Mouse (Mus musculus) megakaryocyte-erythroid progenitor cell, adult 5-6 weeks (primary cell): ENCODE results near the gene Ifitm2. TPM values are rescaled to one million over a fixed set of nuclear protein-coding genes. Genes with fewer than 3 reads are reported as not detected.
"Not testable (repeated sequence)": the region's sequence is repeated elsewhere in the genome, so short reads cannot be mapped to it uniquely, and the experiment has no call there.

Experiments
- ATAC-seq: replicated peaks from 2 replicates; pipeline ENCODE4 v1.8.0; 2016; ENCODE audit warnings: mild to moderate bottlenecking, inconsistent platforms; ENCODE audit not compliant: severe bottlenecking, poor library complexity, low FRiP score, low TSS enrichment
- total RNA-seq, 2 experiments: library from RNA; stranded (forward) in 1 of 2; stranded (reverse) in 1 of 2; fragments of 200-1000, 215-1000 nt in 1 of 2; fragments of >200 nt in 1 of 2; fragmentation: Nextera tagmentation in 1 of 2; gene quantifications; 2 replicates each; pipeline ENCODE4 v1.2.3; 2014 to 2017

The Ifitm2 gene
- 285 and 292 TPM in 2 replicates for total RNA-seq (2014; fragmentation: Nextera tagmentation)
- 265 and 278 TPM in 2 replicates for total RNA-seq (2017)

DNA sequence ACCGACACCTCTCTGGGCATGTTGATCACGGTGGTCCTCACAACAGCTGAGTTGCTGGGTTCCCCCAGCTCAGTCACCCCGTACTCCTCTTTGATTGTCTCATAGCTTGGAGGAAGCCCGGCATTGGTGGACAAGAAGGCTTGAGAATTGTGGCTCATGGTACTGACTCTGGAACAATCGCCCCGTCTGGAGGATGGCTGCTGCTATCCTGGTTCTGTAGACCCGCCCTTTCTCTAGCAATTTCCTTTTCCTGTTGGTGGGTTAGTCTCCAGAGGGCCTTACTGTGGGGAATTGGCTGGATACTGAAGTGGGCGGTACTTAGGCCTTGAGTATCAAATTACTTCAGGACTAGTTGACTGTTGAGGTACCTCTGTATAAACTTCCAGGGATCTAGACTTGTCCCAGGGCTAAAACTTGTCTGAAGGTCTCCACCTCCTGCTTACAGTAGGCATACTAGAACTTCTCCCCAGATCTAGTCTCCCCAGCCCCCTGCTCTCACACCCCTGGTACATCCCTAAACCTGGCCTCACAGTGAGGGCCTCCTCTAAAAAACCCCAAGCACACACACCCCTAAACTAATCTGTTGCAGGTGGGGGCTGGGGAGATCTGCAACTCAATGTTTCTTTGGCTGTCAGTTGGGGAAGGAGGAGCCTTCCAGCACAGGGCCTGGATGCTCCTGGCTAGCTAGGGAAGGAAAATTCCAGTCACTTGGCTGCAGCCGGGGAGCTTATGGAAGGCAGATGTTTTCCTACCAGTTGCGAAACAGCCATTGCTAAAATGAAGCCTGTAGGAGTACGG is at the start of gene Ifitm2, which contains the start of gene Gm45717:
Ifitm2 (minus strand) TSS at position 230 of the 798 bp plus-strand sequence.
Gm45717 (minus strand) TSS at position 180 of the 798 bp plus-strand sequence.
- peak; percentile 82 for ATAC-seq

DNA sequence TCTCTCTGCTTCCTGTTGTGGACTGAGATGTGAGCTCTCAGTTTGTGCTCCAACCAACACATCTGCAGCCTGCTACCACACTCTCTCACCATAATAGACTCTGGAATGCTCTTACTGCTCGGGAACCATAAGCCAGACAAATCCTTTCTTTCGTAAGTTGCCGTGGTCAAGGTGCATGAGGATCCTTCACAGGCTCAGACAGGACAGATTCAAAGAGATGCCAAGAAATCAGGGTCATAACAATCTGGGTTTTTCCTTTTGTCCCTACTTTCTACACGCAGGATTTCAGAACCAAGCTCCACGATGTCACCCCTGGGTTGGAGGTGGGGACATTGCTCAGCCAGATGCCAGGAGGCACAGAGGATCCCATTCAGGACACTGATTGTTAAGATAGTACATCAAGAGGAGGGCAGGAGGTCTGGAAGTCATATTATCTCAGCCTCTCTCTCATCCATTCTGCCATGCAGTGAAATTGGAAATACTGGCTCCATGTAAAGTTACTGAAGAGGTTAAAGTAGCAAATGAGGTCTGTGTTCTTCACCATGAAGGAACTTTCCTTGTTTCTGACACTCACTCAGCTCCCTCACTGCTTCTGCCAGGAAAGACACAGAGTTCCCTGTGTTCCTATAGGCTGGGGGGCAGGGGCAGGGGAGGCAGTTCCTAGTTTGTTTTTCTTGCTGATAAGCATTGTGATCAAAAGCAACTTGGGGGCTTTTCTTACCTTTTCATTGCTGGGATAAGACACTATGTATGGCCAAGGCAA is 47.6 kb upstream of the Ifitm2 start:
- ATAC-seq = no peak

DNA sequence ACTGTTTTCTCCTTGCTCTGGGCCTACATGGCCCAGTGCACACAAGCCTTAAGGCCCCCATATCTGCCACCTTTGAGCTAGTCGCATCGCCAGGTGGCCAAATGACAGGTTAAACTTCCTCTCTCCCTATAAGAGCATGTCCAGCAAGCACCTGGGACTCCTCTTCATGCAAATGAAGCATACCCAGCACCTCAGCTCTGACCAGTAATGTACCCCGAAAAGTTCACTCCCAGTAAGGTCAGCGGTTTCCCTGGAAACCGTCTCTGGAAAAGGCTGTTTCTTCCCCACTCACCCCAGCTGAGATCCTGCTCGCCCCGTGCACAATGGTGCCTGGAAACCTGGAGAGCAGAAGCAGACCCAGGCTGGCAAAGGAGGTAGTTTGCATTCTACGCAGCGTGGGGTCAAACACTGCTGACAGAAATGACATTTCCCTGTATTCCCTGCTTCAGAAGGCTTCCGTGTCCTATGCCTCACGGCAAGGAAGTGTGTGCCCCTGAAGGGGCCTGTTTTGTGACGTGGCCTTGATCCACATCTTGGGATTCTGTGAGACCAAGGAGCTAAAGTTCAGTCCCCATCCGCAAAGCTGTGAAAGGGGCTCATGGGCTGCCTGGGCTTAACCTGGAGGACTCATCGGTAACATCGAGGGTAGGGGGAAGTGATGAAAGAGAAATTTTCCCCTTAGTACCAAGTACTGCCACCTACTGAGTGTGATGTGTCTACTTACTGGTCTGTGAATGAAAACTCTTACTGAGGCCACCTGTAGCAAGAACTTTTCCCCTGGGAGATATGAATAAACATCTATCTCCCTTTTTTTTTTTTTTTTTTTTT is 45.3 kb upstream of the Ifitm2 start:
- no peak for ATAC-seq

DNA sequence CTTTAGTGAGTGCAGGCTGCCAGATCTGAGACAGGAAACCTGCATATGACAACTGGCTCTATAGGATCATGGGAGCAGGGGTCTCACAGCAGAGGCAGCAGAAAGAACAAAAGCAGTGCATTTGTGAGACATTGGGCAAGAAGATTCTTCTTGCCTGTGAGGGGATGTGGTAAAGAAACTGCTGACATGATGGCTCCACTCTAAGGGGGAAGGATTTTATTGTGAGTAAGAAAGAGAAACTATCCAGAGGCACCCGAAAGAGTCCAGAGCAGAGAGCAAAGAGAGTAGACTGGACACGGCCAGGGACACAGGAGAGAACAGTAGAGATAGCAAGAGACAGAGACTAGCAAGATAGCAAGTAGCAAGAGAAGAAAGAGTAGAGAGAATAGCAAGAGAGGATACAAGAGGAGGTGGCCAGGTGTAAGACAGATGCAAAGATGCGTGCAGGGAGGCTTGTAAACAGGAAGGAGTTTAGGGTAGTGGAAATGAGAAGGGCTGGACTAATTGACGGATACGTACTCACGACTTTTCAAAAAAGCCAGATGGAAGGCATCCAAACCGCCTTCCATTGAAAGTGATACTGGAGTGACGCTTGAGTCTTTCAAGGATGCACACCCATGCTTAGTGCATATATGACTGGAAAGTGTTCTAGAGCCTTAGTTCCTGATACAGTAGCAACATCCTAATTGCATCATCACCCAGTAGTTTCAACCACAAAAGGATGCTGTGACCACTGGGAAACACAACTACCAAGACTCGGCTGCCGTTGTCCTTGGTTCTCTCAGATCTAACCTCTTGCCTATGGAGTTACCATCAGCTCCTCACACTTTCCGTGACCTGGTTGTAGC is 43.3 kb upstream of the Ifitm2 start:
- no peak; the same call in 1 of the 2 replicates for ATAC-seq

DNA sequence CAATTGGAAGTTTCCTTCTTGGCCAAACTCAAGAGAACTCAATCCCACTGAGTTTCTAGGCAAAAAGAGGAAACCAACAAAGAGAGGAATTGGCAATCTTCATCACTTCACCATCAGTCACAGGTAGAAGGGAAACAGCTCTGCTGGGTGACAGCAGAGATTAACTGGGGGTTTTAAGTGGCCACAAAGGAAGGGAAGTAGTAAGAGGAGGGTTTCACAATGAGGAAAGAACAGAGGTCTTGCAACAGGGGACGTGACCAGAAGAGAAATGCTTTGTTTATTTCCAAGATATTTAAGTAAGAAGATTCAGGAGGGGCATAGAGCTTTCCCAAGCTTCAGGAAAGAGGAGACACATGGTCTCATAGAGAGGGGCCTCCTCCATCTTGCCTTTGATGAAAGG is 42.0 kb upstream of the Ifitm2 start:
- no peak for ATAC-seq

DNA sequence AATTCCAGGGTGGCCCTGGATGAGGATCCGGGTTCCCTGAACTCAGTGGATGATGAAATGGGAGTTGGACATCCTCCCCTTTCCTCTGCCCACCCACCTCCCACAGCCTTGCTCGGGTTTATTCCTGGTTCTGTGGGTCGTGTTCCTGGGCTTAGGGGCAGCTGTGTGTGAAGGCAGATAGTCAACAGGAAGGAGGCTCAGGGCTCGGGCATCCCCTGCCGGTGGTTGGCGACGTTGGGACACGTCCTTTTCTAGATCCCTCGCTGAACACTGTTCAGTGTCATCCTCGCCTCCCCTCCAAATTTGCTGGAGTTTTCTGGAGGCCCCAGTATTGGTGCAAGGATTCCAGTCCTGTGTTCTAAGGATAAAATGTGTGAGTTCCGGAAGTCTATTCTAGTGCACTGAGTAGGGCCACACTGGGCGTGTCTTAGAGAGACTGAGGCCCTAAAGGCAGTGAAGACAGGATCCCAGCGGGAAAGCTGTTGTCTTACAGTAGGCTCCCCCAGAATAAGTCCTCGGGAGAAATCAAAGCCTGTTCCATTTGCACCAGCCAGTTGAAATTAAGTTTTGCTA is 35.4 kb upstream of the Ifitm2 start:
- peak; percentile 74 for ATAC-seq

DNA sequence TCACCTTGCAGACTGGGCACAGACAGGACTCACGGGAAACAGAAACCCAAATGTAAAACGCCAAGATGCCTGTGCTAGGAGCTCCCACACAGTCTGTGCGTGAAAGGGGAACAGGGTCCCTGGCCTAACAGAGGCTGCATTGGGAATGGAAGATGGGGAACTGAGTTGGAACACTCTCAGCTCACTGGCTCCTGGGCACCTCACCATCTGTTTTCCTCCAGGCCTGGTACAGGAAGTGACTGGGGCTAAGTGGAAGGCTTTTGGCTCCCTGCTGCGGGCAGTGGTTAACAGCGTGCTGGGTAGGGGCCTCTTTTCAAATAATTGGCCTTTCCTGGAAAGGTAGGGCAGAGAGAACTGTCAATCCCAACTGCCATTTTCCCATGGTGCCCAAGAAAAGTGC is 34.8 kb upstream of the Ifitm2 start:
- ATAC-seq = peak; percentile 26; the same call in 1 of the 2 replicates

DNA sequence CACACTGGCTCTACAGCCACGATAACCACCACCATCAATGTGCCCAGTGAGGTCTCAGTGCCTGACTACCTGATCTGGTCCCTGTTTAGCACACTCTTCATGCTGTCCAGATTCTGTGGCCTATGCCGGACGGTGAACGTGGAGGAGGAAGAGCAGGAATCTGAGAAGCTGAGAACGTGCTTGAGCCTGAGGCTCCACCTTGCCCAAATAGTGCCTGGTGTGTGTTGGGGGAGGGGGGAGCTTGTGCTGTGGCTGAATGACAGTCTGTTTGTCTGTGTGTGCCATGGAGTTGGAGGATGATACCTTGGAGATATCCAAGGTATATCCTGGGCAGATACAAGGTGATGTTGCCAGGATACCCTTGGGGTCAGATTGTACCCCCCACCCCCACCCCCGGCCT is 34.4 kb upstream of the Ifitm2 start:
- ATAC-seq = 0 out of 2 replicates have a peak, but pooled peaks have one; percentile 4

DNA sequence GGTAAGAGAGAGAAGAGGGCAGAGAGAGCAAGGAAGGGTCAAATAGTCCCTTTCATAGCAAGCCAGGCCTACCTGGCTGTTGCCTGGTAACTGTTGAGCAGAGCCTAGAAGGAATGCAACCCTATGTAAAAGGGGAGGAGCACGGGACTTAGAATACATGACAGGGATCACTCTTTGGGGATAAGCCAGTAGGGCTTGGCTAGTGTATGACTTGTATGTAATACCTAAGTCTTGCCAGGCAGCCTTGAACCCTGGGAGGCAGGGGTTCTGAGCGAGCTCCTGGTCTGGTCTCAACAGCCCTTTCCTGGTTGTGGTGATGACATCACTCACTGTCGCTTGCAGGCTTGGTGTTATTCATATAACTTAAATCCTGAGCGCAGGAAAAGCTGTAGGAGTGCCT is 33.2 kb upstream of the Ifitm2 start:
- ATAC-seq = no peak

DNA sequence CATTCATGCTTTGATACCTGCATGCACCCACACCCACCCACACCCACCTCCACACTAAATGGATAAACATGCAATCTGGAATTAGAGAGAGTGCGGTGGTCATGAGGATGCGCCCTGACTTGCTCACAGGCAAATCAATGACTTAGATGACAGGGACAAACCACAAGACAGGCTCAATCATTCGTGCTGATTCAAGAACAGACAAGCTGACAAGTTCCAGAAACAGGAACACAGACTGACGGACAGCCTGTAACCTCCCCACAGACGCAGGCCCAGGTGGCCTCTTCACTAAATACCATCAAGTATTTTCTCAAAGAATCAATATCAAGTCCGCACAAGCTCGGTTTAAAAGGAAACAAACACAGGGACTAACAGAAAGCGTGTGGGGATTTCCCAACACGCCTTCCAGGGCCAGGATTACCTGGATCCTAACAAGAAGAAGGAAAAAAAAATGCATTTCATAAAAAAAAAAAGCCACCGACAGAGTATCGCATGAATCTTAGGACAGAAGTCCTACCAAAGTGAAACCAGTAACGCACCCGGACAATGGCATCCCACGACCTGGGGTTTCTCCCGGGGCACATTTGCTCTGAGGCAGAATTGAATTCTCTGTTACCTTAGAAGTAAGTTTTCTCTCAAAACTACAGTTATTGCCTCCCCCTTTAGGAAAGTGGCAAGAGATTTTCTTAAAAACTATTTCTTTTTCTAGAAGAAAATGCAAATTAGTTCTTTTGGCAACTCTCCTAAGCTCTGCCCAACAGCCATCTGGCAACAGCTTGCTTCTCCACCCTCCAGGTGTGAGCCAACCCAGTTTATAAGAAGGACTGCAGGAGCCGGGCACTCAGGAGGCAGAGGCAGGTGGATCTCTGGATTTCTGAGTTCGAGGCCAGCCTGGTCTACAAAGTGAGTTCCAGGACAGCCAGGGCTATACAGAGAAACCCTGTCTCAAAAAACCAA is 31.7 kb upstream of the Ifitm2 start:
- no peak for ATAC-seq

DNA sequence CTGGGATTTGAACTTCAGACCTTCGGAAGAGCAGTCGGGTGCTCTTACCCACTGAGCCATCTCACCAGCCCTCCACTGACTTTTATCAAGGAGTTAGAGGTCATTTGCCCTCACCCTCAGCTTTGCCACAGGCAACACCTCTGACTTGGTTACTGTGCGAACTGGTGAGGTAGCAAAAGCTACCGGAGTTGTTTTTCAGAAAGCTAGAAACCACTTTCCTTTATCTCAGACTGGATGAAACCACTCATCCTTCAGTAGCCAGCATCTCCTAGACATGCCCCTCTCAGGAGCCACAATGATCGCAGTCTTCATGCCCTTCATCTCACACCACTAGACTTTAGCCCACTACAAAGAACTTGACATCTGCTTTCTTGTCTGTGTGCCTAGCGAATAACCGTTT is 27.2 kb upstream of the Ifitm2 start:
- ATAC-seq = no peak

DNA sequence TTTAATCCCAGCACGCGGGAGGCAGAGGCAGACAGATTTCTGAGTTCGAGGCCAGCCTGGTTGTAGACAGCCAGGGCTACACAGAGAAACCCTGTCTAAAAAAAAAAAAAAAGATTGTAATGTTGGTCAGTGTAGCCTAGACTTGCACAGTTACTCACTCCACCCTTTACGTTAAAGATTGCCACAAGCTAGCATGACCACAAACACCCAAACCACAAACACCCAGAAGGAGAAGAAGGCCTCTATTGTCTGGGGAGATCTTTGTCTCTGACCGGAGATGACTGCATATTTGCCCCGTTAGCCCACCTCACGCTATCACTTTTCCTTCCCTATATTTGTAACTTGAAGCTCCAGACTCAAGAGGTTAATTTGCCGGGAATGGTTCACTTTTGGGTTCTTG is 25.9 kb upstream of the Ifitm2 start:
- peak; percentile 73 for ATAC-seq

DNA sequence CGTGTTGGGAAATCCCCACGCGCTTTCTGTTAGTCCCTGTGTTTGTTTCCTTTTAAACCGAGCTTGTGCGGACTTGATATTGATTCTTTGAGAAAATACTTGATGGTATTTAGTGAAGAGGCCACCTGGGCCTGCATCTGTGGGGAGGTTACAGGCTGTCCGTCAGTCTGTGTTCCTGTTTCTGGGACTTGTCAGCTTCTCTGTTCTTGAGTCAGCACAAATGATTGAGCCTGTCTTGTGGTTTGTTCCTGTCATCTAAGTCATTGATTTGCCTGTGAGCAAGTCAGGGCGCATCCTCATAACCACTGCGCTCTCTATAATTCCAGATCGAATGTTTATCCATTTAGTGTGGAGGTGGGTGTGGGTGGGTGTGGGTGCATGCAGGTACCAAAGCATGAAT is 20.9 kb upstream of the Ifitm2 start:
- ATAC-seq = not testable (repeated sequence)

DNA sequence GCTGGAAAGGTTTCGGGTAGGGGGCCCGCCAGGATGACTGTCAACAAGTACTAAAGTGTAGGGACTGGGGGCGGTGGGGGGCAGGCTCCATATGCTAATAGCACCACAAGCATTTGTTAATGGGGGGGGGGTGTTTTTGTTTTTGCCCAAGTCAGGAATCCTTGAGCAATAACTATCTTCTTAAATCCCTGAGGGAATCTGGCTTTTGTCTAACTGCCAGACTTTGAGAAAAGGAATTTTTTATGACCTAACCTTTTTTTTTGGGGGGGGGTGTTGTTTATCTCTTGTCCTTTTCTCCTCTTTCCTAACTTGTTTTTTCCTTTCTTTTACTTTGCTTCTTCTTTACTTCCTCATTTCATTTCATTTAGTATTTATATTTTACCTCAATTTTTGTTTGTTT is 19.7 kb upstream of the Ifitm2 start:
- ATAC-seq = no peak

DNA sequence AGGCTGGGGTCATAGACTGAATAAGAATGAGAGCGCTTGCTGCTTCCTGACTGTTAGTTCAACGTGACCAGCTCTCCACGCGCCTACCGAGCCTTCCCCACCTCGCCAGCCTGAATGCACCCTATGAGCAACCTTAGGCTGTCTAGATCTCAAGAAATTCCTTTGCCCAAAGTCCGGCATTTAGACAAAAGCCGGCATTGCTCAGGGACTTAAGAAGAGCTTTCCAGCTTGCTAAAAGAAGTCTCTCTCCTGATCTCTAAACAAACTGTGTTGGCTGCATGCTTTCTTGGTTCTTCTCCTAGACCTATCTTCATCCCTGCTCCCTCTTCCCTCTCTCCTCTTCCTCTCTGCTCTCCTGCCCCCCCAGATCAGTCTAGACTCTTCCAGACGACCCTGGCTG is 19.2 kb upstream of the Ifitm2 start:
- no peak for ATAC-seq

DNA sequence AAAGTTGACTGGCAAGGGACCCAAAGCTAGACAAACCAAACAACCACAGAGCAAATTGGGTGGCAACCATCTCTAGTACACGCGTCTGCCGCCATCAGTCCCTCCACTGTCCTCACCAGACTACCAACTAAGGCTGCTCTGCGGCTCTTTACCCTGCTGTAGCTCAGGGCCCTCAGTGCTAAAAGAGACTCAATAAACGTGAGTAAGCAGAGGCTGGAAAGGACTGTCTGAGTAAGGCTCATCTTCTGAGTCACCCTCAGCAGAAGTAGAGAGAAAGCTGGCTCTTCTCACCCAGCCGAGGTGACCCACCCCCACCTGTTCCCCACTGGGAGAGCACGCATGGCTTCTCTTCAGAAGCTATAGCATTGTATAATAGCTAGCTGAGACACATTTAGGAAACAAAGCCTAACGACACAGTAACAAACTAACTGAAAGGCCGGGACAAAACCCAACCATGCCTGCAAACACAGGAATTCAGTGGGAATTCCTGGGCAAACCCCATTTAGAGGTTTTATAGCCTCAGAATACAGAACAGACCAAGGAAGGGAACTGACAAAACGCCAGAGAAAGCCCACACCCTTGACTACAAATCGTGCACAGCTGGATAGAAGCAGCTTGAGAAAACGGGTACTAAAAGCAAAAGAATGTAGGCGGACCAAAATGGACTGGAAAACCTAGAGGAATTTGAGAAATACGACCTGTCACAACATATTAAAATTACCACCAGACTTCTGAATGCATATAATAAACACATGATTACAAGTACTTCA is 17.8 kb upstream of the Ifitm2 start:
- no peak for ATAC-seq
